Mouse (Mus musculus) ES-Bruce4 (cell line): ENCODE results near the gene Phf10.
"Not testable (repeated sequence)": the region's sequence is repeated elsewhere in the genome, so short reads cannot be mapped to it uniquely, and the experiment has no call there.

Experiments
- CTCF ChIP-seq: IDR thresholded peaks from one replicate; pipeline ENCODE4 v1.8.1; 2011; ENCODE audit warnings: low read depth, low read length
- POLR2A ChIP-seq: IDR thresholded peaks from one replicate; pipeline ENCODE4 v1.8.1; 2011; ENCODE audit warnings: low read length; ENCODE audit not compliant: insufficient read depth

DNA sequence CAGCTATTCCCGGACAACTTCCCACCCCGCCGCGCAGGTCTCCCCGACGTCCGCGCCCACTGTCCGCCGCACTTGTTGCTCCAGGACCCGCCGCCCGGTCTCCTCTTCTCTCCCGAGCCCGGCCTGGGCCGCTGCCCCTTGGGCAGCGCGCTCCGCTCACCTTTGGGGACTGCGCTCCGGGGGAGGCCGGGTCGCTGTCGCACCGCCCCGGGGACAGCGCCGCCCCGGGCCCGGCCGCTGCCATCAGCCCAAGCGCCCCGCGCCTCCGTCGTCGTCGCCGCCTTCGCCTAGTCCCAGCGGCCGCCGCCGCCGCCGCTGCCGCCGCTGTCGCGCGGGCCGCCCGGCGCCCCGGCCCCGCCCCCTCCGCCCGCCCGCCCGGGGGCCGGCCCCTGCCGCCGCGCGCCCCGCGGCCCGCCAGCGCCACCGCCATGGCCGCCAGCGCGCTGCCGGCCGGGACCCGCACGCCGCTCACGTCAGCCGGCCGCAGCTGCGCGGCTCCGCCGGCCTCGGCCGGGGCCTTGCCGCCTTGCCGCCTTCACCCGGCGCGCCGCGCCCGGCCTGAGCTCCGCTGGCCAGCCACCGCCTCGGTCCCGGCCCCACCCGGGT, at the start of gene Phf10:
- not testable (repeated sequence) for TF ChIP-seq CTCF, POLR2A
